Mouse (Mus musculus): ENCODE measurements around the gene Pbx1.

DNA sequence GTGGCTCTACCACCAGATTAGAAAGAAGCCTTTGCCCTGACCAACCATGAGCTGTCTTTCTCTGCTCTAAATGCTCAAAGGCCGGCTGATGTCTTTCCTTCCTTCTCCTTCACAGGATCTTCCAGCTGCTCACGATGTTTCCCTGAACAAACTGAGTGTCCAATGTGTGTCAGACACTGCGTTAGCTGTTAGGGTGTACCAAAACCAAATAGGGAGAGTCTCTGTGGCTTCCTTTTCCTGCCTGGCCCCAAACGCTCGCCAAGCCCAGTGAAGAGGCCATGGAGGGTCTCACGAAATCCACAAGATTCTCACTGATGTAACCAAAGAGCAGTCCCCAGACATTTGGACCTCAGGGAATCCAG, 47.5 kb downstream of the Pbx1 start:
- no peak for TF ChIP-seq EP300 (optimal IDR thresholded peaks at IDR 0.05)
- no peak for TF ChIP-seq CTCF (IDR thresholded peaks at IDR 0.05; ENCODE audit: low read depth)
